Mouse (Mus musculus): ENCODE results near the gene Gm21738. TPM values are rescaled to one million over a fixed set of nuclear protein-coding genes. Genes with fewer than 3 reads are reported as not detected.
"Not testable (repeated sequence)": the region's sequence is repeated elsewhere in the genome, so short reads cannot be mapped to it uniquely, and the experiment has no call there.

Gm21738 gene
- 8.9 and 124 TPM in 2 replicates for polyA plus RNA-seq (2012; ENCODE audit: insufficient read depth, low replicate concordance)

DNA sequence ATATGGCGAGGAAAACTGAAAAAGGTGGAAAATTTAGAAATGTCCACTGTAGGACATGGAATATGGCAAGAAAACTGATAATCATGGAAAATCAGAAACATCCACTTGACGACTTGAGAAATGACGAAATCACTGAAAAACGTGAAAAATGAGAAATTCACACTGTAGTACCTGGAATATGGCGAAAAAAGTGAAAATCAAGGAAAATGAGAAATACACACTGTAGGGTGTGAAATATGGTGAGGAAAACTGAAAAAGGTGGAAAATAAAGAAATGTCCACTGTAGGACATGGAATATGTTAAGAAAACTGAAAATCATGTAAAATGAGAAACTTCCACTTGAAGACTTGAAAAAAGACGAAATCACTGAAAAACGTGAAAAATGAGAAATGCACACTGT, at the start of gene Gm21738:
Gene Gm21738, minus strand, starts transcription at position 101 of the 400 bp plus-strand sequence.
- not testable (repeated sequence) for H3K9me3 ChIP-seq; H3K4me1 ChIP-seq; H3K27me3 ChIP-seq (replicated peaks); H3K36me3 ChIP-seq (replicated peaks; ENCODE audit: low read length); H3K4me3 ChIP-seq (replicated peaks)

DNA sequence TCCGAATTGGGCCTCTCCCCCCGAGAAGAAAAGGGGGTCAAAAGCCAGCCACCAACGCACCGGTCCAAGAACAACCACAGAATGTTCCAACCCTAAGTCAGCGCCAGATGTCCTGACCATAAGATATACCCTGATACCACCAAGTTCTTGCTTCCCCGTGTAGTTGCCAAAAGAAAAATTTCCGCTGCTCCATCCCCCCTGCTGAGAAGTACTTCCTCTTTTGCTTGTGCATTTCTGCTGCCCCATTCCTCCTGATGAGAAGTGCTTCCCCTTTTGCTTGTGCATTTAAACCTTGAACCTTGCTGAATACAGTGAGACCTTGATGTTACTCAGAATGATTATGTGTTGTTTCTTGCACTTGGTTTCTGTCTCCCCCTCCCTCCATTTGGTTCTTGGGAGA, 35.0 kb downstream of the Gm21738 start:
- H3K4me3 ChIP-seq (replicated peaks); H3K36me3 ChIP-seq (replicated peaks; ENCODE audit: low read length); H3K9me3 ChIP-seq; H3K27me3 ChIP-seq (replicated peaks); H3K4me1 ChIP-seq: not testable (repeated sequence)

Other genes starting within 250 kb of the Gm21738 start
- not detected in 2 replicates for gene Gm2244, start 131.0 kb upstream of the Gm21738 start, polyA plus RNA-seq (2012; ENCODE audit: insufficient read depth, low replicate concordance)
- not detected in 2 replicates for gene Gm2237, start 166.2 kb upstream of the Gm21738 start, polyA plus RNA-seq (2012; ENCODE audit: insufficient read depth, low replicate concordance)
- not detected in 2 replicates for gene Gm5458, start 183.7 kb upstream of the Gm21738 start, polyA plus RNA-seq (2012; ENCODE audit: insufficient read depth, low replicate concordance)